ENCODE assay signal across 18 mouse cellular contexts in genomic region chr6:83211526-83211925, GRCm38 (mm10). TPM values are rescaled to one million over a fixed set of nuclear protein-coding genes. Genes with fewer than 3 reads are reported as not detected.
DNase-seq lines count a peak whose midpoint lies in the region; ATAC-seq and TF ChIP-seq lines count a peak whose summit lies in the region.
"Had no signal": no experiment of that assay in that cellular context is flagged by ENCODE, and none has a peak within 500 bp of the region (broad histone marks: within the 10 kb centered on the region; RNA-seq: fewer than 3 reads in every experiment).

No protein-coding gene starts in this region.

- H3K36me3 ChIP-seq in heart, embryonic 14.5 days (ENCODE audit: control insufficient read depth, insufficient read depth, low read length): no peaks in the 10 kb centered on the region
- no peaks in the 10 kb centered on the region for H3K36me3 ChIP-seq in neural tube, embryonic 13.5 days
- H3K36me3 ChIP-seq in midbrain, embryonic 12.5 days: no peaks in the 10 kb centered on the region

- H3K4me3 ChIP-seq in heart, embryonic 14.5 days (ENCODE audit: control insufficient read depth in 1 of 2, insufficient read depth in 1 of 2, low read depth in 1 of 2, low read length in 2 of 2): no peak overlapping the region
- H3K4me3 ChIP-seq in neural tube, embryonic 13.5 days: no peak overlapping the region
- no peak overlapping the region for H3K4me3 ChIP-seq in midbrain, embryonic 12.5 days
- H3K4me3 ChIP-seq in lung, adult 2 months (replicated peaks; ENCODE audit: extremely low read depth, low read depth, low read length): no peak overlapping the region
- H3K4me3 ChIP-seq: heart, adult 2 months; left cerebral cortex, adult 2 months; myocyte had no signal

- H3K4me2 ChIP-seq in heart, embryonic 14.5 days (ENCODE audit: low read length): no peak overlapping the region
- H3K4me2 ChIP-seq in neural tube, embryonic 13.5 days: no peak overlapping the region
- H3K4me2 ChIP-seq in midbrain, embryonic 12.5 days (replicated peaks): no peak overlapping the region

- DNase-seq in heart, postnatal 4 days: no peak
- DNase-seq in neural tube, embryonic 10.5 days (ENCODE audit: extremely low spot score, low spot score): no peak
- DNase-seq in lung, adult 2 months: no peak
- no peak for DNase-seq in right cerebral cortex, postnatal 25 days
- DNase-seq: adrenal gland, postnatal 36 days; cerebellum, adult 9-11 months; gastrocnemius, postnatal 14 days; heart, adult 2 months; kidney, adult 18-20 months; kidney, postnatal 25 days had no signal

- no peak for ATAC-seq in heart, embryonic 14.5 days (ENCODE audit: insufficient number of reproducible peaks, insufficient read depth, low FRiP score, low read depth)
- no peak for ATAC-seq in neural tube, embryonic 13.5 days (ENCODE audit: low read depth)
- no peak; the same call in 1 of the 2 replicates for ATAC-seq in midbrain, embryonic 12.5 days (ENCODE audit: low FRiP score, low read depth)
- ATAC-seq: lung, postnatal 0 days had no signal

- no peak for TF ChIP-seq POLR2A in lung, adult 2 months (IDR thresholded peaks at IDR 0.05; ENCODE audit: borderline replicate concordance, extremely low read depth, low read depth, low read length)

- WGBS in heart, embryonic 14.5 days: 15% methylated on average over 5 of the region's 5 CpGs
- 14% methylated on average over 5 of the region's 5 CpGs for WGBS in neural tube, embryonic 13.5 days
- 24% methylated on average over 5 of the region's 5 CpGs for whole genome bisulfite sequencing in midbrain, embryonic 12.5 days
- 39% methylated on average over 5 of the region's 5 CpGs for WGBS in lung, adult 2 months

- peak overlapping the region; percentile 39; the same call in 1 of the 2 replicates for H3K9ac ChIP-seq in heart, embryonic 14.5 days (ENCODE audit: low read length)
- H3K9ac ChIP-seq in neural tube, embryonic 13.5 days: 0 out of 2 replicates have a peak overlapping the region, but pooled peaks have one; percentile 5
- no peak overlapping the region for H3K9ac ChIP-seq in midbrain, embryonic 12.5 days (replicated peaks)
- H3K9ac ChIP-seq: liver, embryonic 14.5 days had no signal

- peaks cover 8 to 10% of the 10 kb centered on the region in 2 experiments; a peak in 2 of 4 replicates for H3K4me1 ChIP-seq in heart, embryonic 14.5 days (ENCODE audit: control insufficient read depth in 2 of 2, insufficient read depth in 2 of 2, low read length in 2 of 2)
- peaks cover 19% of the 10 kb centered on the region for H3K4me1 ChIP-seq in neural tube, embryonic 13.5 days (replicated peaks)
- peaks cover 16% of the 10 kb centered on the region; the same call in 1 of the 2 replicates for H3K4me1 ChIP-seq in midbrain, embryonic 12.5 days
- H3K4me1 ChIP-seq in lung, adult 2 months (ENCODE audit: control insufficient read depth, insufficient read depth, low read length): no peaks in the 10 kb centered on the region

- no peaks in the 10 kb centered on the region for H3K27me3 ChIP-seq in heart, embryonic 14.5 days (ENCODE audit: control insufficient read depth, insufficient read depth, low read length)
- H3K27me3 ChIP-seq in neural tube, embryonic 13.5 days: no peaks in the 10 kb centered on the region
- no peaks in the 10 kb centered on the region for H3K27me3 ChIP-seq in midbrain, embryonic 12.5 days

- no peak for TF ChIP-seq CTCF in lung, adult 2 months (IDR thresholded peaks at IDR 0.05; ENCODE audit: insufficient read depth, low read length)

- no peak overlapping the region for H3K27ac ChIP-seq in heart, embryonic 14.5 days (replicated peaks in 1 of 2; ENCODE audit: control insufficient read depth in 1 of 2, insufficient read depth in 1 of 2, low read depth in 2 of 2, low read length in 2 of 2)
- H3K27ac ChIP-seq in neural tube, embryonic 13.5 days (replicated peaks): peak overlapping the region; percentile 52; the same call in 1 of the 2 replicates
- H3K27ac ChIP-seq in midbrain, embryonic 12.5 days (replicated peaks): peak overlapping the region; percentile 58
- H3K27ac ChIP-seq: heart, adult 2 months; left cerebral cortex, adult 2 months; liver, embryonic 14.5 days had no signal

- no peaks in the 10 kb centered on the region for H3K9me3 ChIP-seq in heart, embryonic 14.5 days (ENCODE audit: control insufficient read depth, low read length)
- no peaks in the 10 kb centered on the region for H3K9me3 ChIP-seq in neural tube, embryonic 13.5 days
- no peaks in the 10 kb centered on the region for H3K9me3 ChIP-seq in midbrain, embryonic 12.5 days

RNA-seq across cellular contexts. Expression of gene Slc4a5, which starts 8.1 kb away (rescaled TPM):
- polyA plus RNA-seq in heart, embryonic 14.5 days (2014; fragmentation: Nextera tagmentation; extraction: Ambion mirVana): 0.11 and 0.16 TPM in 2 replicates
- total RNA-seq in heart, postnatal 4 days (2021): under 1 TPM in 1 of 2 experiments, not detected in 1; 0.12 TPM
- polyA plus RNA-seq in neural tube, embryonic 13.5 days (2015; fragmentation: Nextera tagmentation; extraction: Ambion mirVana): 0.17 and 0.56 TPM in 2 replicates
- polyA plus RNA-seq in midbrain, embryonic 12.5 days (2016; fragmentation: Nextera tagmentation; extraction: Ambion mirVana): 0.52 and 0.62 TPM in 2 replicates
- polyA plus RNA-seq in lung, adult 2 months (2012; rRNA removed): 56.7 and 62.3 TPM in 2 replicates
- total RNA-seq: gastrocnemius, postnatal 14 days; heart, adult 2 months had no signal

RNA-seq across cellular contexts. Expression of gene Dctn1, which starts 45.8 kb away (rescaled TPM):
- polyA plus RNA-seq in heart, embryonic 14.5 days (2014; fragmentation: Nextera tagmentation; extraction: Ambion mirVana): 53.1 and 60.2 TPM in 2 replicates
- 100 to 1,000 TPM; 122 to 123 TPM for total RNA-seq in heart, postnatal 4 days (2021)
- polyA plus RNA-seq in neural tube, embryonic 13.5 days (2015; fragmentation: Nextera tagmentation; extraction: Ambion mirVana): 165 and 176 TPM in 2 replicates
- polyA plus RNA-seq in midbrain, embryonic 12.5 days (2016; fragmentation: Nextera tagmentation; extraction: Ambion mirVana): 148 and 156 TPM in 2 replicates
- polyA plus RNA-seq in lung, adult 2 months (2012; rRNA removed): 146 and 155 TPM in 2 replicates

RNA-seq across cellular contexts. Expression of gene 1700003E16Rik, which starts 55.3 kb away (rescaled TPM):
- 0.31 and 0.43 TPM in 2 replicates for polyA plus RNA-seq in heart, embryonic 14.5 days (2014; fragmentation: Nextera tagmentation; extraction: Ambion mirVana)
- under 1 TPM in 1 of 2 experiments, not detected in 1; 0.14 TPM for total RNA-seq in heart, postnatal 4 days (2021)
- 2.1 and 3.3 TPM in 2 replicates for polyA plus RNA-seq in neural tube, embryonic 13.5 days (2015; fragmentation: Nextera tagmentation; extraction: Ambion mirVana)
- polyA plus RNA-seq in midbrain, embryonic 12.5 days (2016; fragmentation: Nextera tagmentation; extraction: Ambion mirVana): 2.6 and 2.7 TPM in 2 replicates
- 4.6 and 5.5 TPM in 2 replicates for polyA plus RNA-seq in lung, adult 2 months (2012; rRNA removed)
- total RNA-seq: gastrocnemius, postnatal 14 days; megakaryocyte progenitor cell, adult 5-6 weeks had no signal

RNA-seq across cellular contexts. Expression of gene Wdr54, which starts 55.3 kb away (rescaled TPM):
- 6.0 and 6.2 TPM in 2 replicates for polyA plus RNA-seq in heart, embryonic 14.5 days (2014; fragmentation: Nextera tagmentation; extraction: Ambion mirVana)
- total RNA-seq in heart, postnatal 4 days (2021): 1 to 10 TPM; 1.6 to 1.8 TPM
- 14.9 and 16.0 TPM in 2 replicates for polyA plus RNA-seq in neural tube, embryonic 13.5 days (2015; fragmentation: Nextera tagmentation; extraction: Ambion mirVana)
- polyA plus RNA-seq in midbrain, embryonic 12.5 days (2016; fragmentation: Nextera tagmentation; extraction: Ambion mirVana): 11.2 and 13.3 TPM in 2 replicates
- 5.3 and 6.9 TPM in 2 replicates for polyA plus RNA-seq in lung, adult 2 months (2012; rRNA removed)

Comparison
In these comparisons a context has a peak if more than half of its experiments do, and no peak if none do; other contexts are left out.
1. H3K27ac ChIP-seq: peak in neural tube, embryonic 13.5 days (single experiment) and midbrain, embryonic 12.5 days (single experiment); none in heart, embryonic 14.5 days (0 of 2).
2. RNA of gene Slc4a5, which starts 8.1 kb away (polyA plus RNA-seq): 56.7 to 62.3 TPM in lung, adult 2 months; 0.52 to 0.62 TPM in midbrain, embryonic 12.5 days, 0.17 to 0.56 TPM in neural tube, embryonic 13.5 days and 0.11 to 0.16 TPM in heart, embryonic 14.5 days; every median in the first group is over 10 times any median in the second.